Mouse (Mus musculus): Measurements from ENCODE around the gene Mepe. TPM values are rescaled to one million over a fixed set of nuclear protein-coding genes. Genes with fewer than 3 reads are reported as not detected.

Mepe gene
- polyA plus RNA-seq, 1 experiment from 2014 or later = not detected

DNA sequence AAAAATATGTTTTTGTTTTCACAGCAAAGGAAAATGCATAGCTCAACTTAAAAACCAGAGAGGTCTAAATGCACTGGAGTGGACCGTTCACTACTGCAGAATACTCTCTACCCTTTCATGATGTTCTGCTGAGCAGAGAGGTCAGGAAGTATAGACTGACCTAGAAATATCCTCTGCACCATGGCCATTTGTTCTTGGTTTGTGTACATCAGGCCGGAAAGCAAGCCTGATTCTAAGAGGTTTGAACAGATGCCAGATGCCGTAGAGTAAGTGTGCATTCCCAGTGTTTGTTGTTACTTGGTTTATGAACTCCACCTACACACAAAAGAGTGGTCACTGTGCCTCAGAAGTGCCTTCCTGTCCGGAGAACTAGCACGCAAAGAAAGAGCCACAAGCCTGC lies 61.8 kb downstream of the Mepe start:
- no peak overlapping the region for H3K9ac ChIP-seq
- no peak overlapping the region for H3K27ac ChIP-seq
- H3K4me2 ChIP-seq (replicated peaks) = no peak overlapping the region
- WGBS = 80% methylated on average over 5 of the region's 5 CpGs
- H3K4me1 ChIP-seq = no peaks in the 10 kb centered on the region
- H3K9me3 ChIP-seq (replicated peaks) = no peaks in the 10 kb centered on the region
- no peak for ATAC-seq (ENCODE audit: low FRiP score)
- H3K36me3 ChIP-seq = no peaks in the 10 kb centered on the region
- H3K4me3 ChIP-seq = no peak overlapping the region
- H3K27me3 ChIP-seq = no peaks in the 10 kb centered on the region

Small RNA genes within 50 kb of the gene (microRNA-seq; reads per million reads assigned to microRNA genes)
- gene Gm23616 = not detected

Other genes with a start within 250 kb of the Mepe start
- gene Gm17660, start 247.7 kb upstream of the Mepe start, polyA plus RNA-seq (2016; fragmentation: Nextera tagmentation; extraction: Ambion mirVana) = not detected in 2 replicates
- 78.8 and 85.8 TPM in 2 replicates for gene Sparcl1, start 211.6 kb upstream of the Mepe start, polyA plus RNA-seq (2016; fragmentation: Nextera tagmentation; extraction: Ambion mirVana)
- gene Dspp, start 154.6 kb upstream of the Mepe start, polyA plus RNA-seq (2016; fragmentation: Nextera tagmentation; extraction: Ambion mirVana) = not detected in 2 replicates
- gene Dmp1, start 122.7 kb upstream of the Mepe start, polyA plus RNA-seq (2016; fragmentation: Nextera tagmentation; extraction: Ambion mirVana) = 0.50 and 0.93 TPM in 2 replicates
- gene Ibsp, start 26.2 kb upstream of the Mepe start, polyA plus RNA-seq (2016; fragmentation: Nextera tagmentation; extraction: Ambion mirVana) = 0.14 TPM in 1 of 2 replicates, not detected in the other
- 34.9 and 36.0 TPM in 2 replicates for gene Spp1, start 109.8 kb downstream of the Mepe start, polyA plus RNA-seq (2016; fragmentation: Nextera tagmentation; extraction: Ambion mirVana)
- 21.8 and 24.1 TPM in 2 replicates for gene Pkd2, start 134.1 kb downstream of the Mepe start, polyA plus RNA-seq (2016; fragmentation: Nextera tagmentation; extraction: Ambion mirVana)
- gene BC005561, start 183.0 kb downstream of the Mepe start, polyA plus RNA-seq (2016; fragmentation: Nextera tagmentation; extraction: Ambion mirVana) = 18.1 and 19.5 TPM in 2 replicates

All from hindbrain, embryonic 12.5 days (tissue).